Mouse (Mus musculus) lung, adult 2 months (tissue): ENCODE data around the gene Lrrc15.

Experiments
- CTCF ChIP-seq: fragments of 200-500 bp; IDR thresholded peaks from 2 replicates; pipeline ENCODE4 v1.5.1; 2011; ENCODE audit warnings: mild to moderate bottlenecking, low read length, control low read depth; ENCODE audit not compliant: insufficient read depth
- POLR2A ChIP-seq: fragments of 200-500 bp; IDR thresholded peaks from 2 replicates; pipeline ENCODE4 v1.6.1; 2011; ENCODE audit warnings: low read depth, mild to moderate bottlenecking, control low read depth, low read length, borderline replicate concordance; ENCODE audit errors: extremely low read depth

DNA sequence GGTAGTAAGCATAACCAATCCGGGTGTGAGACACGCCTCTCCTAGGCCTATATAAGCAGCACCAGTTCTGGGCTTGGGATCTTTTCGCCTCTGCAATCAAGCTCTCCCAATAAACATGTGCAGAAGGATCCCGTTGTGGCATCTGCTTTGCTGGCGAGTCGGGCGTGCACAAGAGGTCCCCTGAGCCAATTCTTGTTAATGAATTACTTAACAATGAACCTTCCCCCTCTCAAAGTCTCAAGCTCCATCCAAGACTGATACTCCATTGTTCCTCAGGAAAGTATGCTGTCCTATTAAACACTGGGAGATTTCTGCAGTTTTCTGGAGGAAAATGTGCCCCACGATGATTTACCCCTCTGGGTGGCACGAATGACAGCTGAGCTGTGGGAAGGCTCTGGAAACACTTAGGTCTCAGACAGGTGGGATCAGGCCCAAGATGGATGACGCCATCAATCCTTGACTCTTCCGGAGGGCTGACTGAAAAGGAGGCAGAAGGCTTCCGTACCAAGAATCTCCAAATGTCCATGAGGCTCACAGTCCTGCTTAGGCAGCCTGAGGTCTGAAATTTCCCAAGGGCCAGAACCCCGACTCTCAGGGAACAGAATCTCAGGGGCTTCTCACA is 61.8 kb downstream of the Lrrc15 start:
- TF ChIP-seq CTCF (no peak), POLR2A (no peak)
